Mouse (Mus musculus) Muller cell, postnatal 12 days (primary cell): ENCODE data around the gene Coq5.
A peak's percentile ranks its signal among the peaks of the same experiment; 100 is the strongest.

ENCODE experiments used
- DNase-seq: peaks from one replicate; pipeline ENCODE4 v3.0.0-alpha.2; 2015; ENCODE audit errors: inconsistent ontology term

The Coq5 gene

GRCm38 (mm10) chr5:115279226-115280049 lies at the start of gene Coq5:
Gene Coq5, plus strand, starts transcription at chr5:115279666.
- peak; percentile 88 for DNase-seq

GRCm38 (mm10) chr5:115230830-115231551 lies 48.5 kb upstream of the Coq5 start:
- DNase-seq: no peak

GRCm38 (mm10) chr5:115231552-115232120 lies 47.8 kb upstream of the Coq5 start:
- DNase-seq: no peak

- no peak for DNase-seq
Measured at GRCm38 (mm10) chr5:115232516-115232915, 47.0 kb upstream of the Coq5 start.

GRCm38 (mm10) chr5:115233031-115233780 lies 46.3 kb upstream of the Coq5 start:
- DNase-seq: no peak

GRCm38 (mm10) chr5:115234519-115234918 lies 44.9 kb upstream of the Coq5 start:
- DNase-seq: no peak

- DNase-seq: peak; percentile 93
Measured at GRCm38 (mm10) chr5:115235323-115235771, 44.1 kb upstream of the Coq5 start.

- DNase-seq: peak; percentile 92
Measured at GRCm38 (mm10) chr5:115235786-115236263, 43.6 kb upstream of the Coq5 start, which contains the start of gene Pop5. Gene Pop5, plus strand, starts transcription at chr5:115235836.

GRCm38 (mm10) chr5:115237803-115238728 lies 41.4 kb upstream of the Coq5 start:
- DNase-seq: peak; percentile 91

- peak; percentile 18 for DNase-seq
Measured at GRCm38 (mm10) chr5:115238729-115239195, 40.7 kb upstream of the Coq5 start.

GRCm38 (mm10) chr5:115240191-115240590 lies 39.3 kb upstream of the Coq5 start:
- no peak for DNase-seq

GRCm38 (mm10) chr5:115255472-115255871 lies 24.0 kb upstream of the Coq5 start:
- peak; percentile 51 for DNase-seq

- DNase-seq: no peak
Measured at GRCm38 (mm10) chr5:115256909-115257546, 22.4 kb upstream of the Coq5 start.

- DNase-seq: no peak
Measured at GRCm38 (mm10) chr5:115260356-115260755, 19.1 kb upstream of the Coq5 start.

- no peak for DNase-seq
Measured at GRCm38 (mm10) chr5:115261141-115261540, 18.3 kb upstream of the Coq5 start.

GRCm38 (mm10) chr5:115261880-115262279 lies 17.6 kb upstream of the Coq5 start:
- no peak for DNase-seq

GRCm38 (mm10) chr5:115262502-115263291 lies 16.8 kb upstream of the Coq5 start:
- DNase-seq: no peak

GRCm38 (mm10) chr5:115266340-115266739 lies 13.1 kb upstream of the Coq5 start:
- DNase-seq: no peak
